Mouse (Mus musculus) cortical plate, adult 2 months (tissue): ENCODE results near the gene Mrgprg.

Experiments
- CTCF ChIP-seq: fragments of 200-500 bp; IDR thresholded peaks from 2 replicates; pipeline ENCODE4 v1.5.1; 2011; ENCODE audit warnings: mild to moderate bottlenecking, control low read depth, low read length; ENCODE audit not compliant: insufficient read depth; ENCODE audit errors: extremely low read depth
- POLR2A ChIP-seq: fragments of 200-500 bp; IDR thresholded peaks from 2 replicates; pipeline ENCODE4 v1.6.1; 2011; ENCODE audit warnings: mild to moderate bottlenecking, low read length, control low read depth; ENCODE audit not compliant: insufficient read depth; ENCODE audit errors: extremely low read depth

DNA sequence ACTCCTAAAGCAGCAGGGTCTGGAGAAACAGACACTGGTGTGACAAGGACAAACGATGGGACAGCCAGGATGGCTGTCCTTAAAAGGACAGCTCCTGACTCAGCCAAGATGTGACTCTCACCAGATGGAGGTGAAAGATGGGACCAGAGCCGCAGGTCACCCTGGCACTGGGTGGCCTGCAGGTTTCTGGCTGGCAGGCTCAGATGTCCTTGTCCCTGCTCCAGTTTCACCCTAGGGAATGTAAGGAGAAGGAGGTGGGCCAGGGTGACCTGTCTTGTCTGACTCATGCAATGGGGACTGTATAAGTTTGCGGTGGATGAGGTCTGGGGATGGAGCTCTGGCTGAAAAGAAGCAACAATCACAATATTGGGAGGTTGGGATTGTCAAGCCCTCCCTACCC is 14.2 kb downstream of the Mrgprg start:
- no peak for TF ChIP-seq CTCF
- TF ChIP-seq POLR2A: no peak
